Mouse (Mus musculus) gastrocnemius, adult 8-10 months (tissue): ENCODE measurements around the gene Cradd. TPM values are rescaled to one million over a fixed set of nuclear protein-coding genes. Genes with fewer than 3 reads are reported as not detected.
A peak's percentile ranks its signal among the peaks of the same experiment; 100 is the strongest.

Source experiments
- DNase-seq, 2 experiments: peaks; one replicate each; pipeline ENCODE4 v3.0.0; 2022; ENCODE audit warnings: low spot score in 2 of 2
- total RNA-seq, 4 experiments: library from RNA; stranded (reverse); gene quantifications; 2 replicates each; pipeline ENCODE4 v1.2.4; 2022

Cradd gene
- total RNA-seq, 4 experiments from 2014 or later = 6.7 to 18.0 (median 8.4) TPM

DNA sequence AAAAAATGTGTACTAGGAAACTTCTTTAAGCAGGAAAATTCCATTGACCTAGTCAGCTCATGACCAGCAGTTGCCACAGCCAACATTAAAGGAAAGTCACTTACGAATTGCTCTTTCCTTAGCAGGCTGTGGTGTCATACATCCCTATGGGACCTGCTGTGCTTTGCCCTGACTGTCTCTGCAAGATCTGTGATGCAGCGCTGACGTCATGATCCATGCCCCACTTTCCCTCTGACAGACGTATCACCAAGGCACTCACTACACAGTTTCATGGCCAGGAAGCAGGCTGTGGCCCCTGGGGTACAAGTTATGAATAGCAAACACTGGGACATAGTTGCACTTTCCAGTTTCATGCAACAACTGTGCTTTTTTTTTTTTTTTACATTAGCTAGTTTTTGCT, 113.8 kb downstream of the Cradd start:
- no peak for DNase-seq

DNA sequence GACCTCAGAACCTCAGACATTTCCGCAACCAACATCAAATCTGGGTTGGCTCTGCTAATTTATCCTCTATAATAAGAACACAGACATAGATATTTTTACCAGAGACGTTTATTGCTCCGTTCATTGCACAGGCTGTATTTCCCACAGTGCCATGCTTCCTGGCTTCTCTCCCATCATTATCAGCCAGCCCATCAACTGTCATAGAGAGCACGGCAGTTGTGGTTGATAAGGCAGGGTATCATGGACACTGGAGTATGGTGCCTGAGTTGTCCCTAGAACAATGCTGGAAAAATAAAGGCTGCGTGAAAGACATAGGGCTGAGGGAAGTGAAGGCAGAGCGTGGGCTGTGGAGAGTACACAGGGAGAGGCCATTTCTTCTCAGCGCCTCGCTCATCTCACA, 116.5 kb downstream of the Cradd start:
- DNase-seq = no peak

DNA sequence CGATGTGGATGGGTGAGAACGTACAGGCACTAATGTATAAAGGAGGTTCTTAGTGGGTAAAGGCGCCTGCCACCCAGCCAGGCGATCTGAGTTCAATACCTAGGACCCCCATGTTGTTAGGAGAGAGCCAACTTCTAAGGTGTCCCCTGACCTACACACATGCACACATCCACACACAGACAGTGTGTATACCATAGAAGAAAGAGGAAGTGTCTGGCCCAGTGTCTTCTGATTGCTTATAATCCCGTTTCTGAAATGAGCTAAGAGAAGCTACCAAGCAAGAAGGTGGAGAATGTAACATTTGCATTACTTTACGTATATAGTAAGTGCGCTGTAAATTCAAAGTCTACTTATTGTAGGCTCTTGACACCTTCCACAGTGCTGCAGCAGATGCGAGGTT, 122.4 kb downstream of the Cradd start:
- no peak for DNase-seq

DNA sequence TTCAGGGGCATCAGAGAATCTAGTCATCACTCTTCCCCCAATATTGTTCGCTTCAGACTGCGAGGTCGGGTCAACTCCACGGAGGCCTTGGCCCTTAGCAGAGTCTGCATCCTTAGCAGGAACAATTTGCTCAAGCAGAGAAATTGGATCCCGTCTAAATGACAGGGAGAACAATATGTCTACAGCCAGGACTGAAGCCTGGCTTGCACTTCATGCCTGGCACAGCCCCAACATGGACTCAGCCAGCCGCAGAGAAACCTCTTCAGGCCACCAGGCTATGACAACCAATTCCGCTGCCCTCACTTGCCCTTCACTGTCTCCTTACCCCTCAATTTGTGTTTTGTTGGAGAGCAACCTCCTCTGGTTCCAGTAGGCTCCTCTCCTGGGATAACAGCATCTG, 123.6 kb downstream of the Cradd start:
- peak; percentile 36 to 52 for DNase-seq

DNA sequence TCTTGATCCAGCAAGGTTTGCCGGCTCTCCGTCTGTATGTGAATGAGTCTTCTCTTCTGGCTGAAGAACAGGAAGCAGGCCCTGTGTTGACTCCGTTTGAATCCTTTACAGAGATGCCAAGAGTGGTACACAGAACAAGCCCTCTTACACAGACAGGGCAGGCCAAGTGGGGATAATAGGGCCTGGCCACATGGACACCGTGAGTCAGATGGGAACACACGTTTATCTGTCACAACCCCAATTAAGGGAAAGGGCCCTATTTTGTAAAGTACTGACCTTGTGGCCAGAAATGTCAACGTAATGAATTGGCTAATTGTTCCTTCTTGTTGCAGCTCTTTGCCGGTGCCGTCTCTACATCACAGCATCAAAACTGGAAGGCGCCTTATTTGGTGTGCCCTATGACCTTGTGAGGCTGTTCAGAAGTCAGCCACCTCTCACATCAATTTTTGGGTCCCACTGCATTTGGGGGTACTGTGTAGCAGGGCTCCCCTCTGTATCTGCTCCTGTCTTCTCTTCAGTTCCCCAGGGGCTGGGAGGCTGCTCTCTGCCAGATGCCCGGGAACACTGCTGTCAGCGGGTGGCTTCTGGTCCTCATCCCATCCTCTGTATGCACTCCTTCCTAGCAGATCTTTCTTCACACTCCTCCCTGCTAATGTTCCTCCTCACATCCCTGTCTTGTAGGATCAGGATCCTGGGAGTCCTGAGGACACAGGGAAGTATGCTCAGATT, 124.2 kb downstream of the Cradd start:
- no peak for DNase-seq

DNA sequence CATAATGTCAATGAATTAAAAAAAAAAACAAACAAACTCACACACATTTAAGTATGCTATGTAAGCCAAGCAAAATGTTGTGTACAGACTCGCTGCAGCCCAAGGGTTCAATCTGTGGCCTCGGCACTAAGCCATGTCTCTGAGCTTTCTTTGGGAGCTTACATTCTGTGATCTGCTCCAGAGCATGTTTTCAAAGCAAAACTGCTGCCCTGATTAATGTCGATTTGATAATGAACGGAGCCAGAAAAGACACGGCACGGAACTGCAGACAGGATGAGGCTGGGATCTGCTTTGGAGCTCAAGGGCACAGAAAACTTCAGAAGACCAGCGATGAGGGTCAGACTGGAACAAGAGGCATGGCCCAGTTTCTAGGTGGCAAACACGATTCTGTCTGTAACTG, 126.6 kb downstream of the Cradd start:
- DNase-seq = no peak

DNA sequence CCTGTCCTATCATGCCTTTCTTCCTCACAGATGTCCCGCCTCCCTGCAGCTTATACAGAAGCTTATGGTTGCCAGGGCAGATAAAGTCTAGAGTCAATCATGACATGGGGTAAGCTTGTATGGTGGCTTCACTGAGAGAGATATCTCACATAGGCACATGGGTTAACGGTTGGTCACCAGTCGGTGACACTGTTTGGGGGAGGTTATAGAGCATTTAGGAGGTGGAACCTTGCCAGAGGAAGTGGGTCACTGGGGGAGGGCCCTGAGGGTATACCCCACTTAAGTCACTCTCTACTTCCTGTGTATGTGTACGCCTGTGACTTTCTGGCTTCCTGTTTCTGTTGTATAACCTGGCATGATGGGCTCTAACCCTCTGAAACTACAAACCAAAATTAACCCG, 128.2 kb downstream of the Cradd start:
- no peak for DNase-seq

DNA sequence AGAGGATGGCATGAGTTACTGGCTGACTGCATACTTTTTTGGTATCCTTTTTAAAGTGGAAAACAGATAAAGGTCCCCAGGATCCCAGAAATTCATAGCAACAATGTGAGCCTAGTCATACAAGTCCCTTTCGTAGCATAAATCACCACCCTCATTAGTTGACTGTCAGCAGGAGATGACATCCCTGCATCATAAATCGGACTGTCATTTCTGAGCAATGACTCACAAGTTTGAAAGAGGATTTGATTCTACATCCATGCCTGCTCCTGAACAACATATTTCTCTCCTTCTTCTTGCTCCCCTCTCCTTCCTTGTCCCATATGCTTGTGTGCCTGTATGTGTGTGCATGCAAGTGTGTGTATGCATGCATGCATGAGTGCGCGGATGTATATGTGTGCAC, 129.2 kb downstream of the Cradd start:
- DNase-seq = no peak

DNA sequence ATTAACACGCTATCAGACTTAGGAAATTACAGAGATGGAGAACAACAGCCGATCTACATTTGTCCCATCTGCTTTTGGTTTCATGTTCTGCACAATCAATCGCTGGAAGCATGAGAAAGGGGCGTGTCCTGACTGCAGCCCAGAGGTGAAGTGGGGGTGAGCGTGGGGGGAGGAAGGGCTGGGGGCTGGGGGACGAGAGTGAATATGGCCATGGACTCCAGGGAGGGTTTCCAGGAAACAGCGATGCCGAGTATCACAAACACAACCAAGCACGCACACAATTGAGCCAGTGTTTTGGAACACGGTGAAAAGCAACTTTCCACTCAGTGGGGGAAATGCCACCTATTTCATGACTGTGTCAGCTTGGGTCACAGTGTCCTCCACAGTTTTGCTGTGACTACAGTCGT, 130.1 kb downstream of the Cradd start:
- no peak for DNase-seq

DNA sequence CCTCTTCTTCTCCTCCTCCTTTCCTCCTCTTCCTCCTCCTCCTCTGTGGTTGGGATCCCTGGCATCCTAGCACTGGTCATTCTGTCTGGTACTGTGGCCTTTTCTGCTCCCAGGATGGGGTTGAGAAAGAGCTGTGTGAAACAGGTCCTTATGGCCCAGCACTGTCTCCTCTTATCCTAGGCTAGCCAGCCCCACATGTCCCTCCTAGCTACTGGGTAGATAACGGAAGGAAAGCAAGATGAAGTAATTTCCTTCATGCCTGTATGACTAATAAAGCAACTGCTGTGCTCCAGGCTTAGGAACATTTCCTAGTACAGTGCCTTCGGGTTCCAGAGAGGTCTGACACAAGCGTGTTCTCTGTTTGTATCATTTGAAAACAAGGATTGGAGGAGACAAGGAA, 132.1 kb downstream of the Cradd start:
- no peak for DNase-seq

DNA sequence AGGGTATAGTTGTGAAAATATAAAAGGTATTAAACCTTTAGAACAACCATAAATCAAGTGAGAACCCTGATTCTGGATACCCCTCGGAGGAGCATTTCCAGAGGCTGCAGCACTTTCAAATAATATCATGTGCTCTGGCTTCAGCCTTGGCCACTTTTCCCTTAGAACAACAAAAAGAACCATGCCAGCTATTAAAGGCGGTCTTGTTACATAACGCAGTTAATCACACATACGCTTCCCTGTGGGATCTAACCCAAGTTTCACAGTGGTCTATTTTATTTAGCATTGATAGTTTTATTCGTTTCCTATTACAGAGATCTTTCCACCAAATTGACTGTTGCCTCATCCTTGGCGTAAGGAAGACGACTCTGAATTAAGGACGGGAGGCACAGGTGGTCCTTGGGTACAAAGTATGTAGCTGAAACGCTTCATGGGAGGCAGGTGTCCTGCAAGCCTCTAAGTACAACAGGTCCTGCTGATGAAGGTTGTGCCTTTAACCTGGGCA, 132.7 kb downstream of the Cradd start:
- DNase-seq = no peak

DNA sequence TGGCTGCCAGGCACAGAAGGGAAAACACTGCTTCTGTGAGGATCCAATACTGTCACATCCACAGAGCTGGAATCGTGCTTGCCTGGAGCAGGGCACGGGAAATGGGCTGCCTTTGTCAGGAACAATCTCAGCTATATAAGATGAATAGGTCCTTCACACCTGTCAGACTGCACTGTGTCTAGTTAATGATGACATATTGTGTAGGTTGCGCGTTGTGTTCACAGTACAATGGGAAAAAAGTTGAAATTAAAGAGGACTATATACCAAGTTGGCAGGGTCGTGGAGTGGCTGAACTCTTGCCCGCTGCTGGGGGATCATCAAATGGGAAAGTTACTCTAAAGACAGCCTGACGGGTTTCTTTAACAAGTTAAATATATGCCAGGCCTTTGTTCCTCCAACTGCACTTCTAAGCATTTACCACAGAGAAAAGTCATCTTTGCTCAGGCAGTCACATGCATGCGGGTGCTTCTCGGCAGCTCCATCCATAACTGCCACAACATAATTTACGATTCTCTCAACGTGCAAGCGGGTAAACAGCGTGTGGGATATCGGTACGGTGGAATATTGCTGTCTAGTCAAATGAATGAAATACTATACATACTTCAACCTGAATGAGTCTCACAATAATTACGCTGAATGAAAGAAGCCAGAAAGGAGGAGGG, 134.3 kb downstream of the Cradd start:
- no peak for DNase-seq

DNA sequence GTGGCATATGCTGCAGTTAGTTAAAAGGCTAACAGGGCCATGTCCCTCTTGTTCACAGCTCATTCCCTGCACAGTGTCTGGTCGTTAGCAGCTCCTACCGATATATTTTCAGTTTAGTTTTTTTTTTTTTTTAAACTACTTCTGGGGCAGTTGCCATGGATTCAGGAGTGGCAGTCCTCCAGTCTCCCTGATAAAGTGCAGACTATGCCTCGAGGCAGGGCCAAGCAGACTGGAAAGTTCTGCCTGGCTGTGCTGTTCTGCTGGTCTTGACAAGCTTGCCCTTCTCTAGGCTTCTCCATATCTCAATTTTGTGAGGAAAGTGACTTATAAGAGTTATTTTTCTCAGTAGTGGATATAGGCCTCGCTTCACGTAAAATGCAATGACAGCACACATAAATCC, 139.7 kb downstream of the Cradd start:
- no peak for DNase-seq

DNA sequence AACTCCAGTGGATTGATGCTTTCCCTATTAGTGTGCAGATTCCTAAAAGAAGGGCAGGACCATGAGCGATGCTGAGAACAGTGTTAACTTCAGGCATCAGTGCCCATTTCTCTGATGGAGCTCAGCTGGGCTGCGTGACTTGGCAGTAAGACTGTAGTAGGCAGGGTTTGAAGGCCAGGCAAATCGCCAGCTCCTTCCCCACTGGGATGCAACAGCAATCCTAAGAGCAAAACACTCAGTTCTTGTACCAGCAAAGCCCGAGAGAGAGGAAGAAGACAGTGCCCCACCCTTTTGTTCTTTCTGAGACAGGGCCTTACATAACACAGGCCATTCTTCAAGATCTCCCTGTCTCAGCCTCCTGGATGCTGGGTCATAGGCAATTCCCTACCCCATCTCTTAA, 140.9 kb downstream of the Cradd start:
- DNase-seq = peak; percentile 63 to 78

DNA sequence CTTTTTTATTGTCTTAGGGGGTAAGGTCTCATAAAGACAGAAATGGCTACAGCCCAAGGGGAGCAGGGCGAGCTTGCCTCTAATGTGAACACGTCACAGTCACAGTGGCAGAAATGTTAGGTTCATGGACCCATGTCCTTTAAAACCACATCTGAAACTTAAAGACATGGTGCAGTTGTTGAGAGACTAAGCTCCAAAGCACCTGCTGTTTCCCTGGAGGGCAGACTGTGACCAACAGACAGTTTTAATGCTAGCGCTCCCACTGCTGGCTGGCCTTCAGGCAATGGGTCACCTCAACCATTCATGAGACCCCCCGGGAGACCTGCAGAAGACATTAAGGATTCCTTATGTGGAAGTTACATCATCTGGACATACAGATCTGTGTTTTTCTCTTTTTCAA, 141.5 kb downstream of the Cradd start:
- DNase-seq = no peak

DNA sequence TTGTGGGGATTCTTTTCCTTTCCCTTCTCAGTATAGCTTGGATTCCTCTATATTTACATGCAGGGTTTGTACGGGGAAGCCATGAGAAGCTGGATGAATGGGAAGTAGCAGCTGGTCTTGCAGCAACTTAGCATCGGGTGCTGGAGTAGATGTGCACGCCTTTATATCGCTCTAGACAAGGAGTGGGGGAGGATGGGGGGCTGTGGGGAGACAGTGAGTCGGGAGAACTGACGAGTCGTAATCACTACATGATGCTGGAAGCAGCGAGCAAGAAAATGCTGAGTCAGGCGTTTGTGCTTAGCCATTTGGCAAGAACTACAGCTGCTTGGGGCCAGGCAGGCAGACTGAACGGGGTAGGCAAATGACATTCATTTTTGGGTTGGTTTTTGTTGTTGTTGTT, 142.4 kb downstream of the Cradd start:
- no peak for DNase-seq

DNA sequence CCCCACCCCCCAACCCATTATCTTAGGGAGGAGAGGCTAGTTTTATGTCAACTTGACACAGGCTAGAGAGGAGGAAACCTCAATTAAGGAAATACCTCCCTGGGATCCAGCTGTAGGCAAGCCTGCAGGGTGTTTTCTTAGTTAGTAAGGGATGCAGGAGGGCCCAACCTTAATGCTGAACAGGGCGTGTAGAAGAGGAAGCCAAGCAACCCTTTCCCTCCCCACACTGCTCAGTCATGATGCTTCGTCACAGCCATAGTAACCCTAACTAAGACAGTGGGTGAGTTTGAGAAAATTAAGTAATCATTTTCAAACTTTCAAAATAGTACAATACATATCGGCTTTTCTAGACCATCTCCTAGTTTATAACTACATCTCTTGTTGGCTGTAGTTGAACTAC, 143.0 kb downstream of the Cradd start:
- no peak for DNase-seq

DNA sequence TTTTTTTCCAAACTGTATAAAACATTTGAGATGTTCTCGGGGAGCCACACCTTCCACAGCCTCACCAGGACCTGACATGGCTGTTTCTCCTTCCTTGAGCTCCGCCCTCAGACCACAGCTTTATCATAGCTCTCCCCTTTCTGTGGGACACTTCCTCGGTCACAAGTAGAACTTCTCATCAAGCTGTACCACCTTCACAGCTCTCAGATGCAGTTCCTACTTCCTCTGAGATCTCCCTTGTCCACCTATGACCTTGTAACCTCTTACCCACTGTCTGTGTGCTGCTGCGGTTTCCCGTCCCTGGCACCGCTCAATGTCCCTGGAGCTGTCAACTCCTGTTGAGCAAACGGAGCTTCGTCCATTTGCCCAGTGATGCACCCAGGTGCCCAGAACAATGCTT, 143.8 kb downstream of the Cradd start:
- no peak for DNase-seq

DNA sequence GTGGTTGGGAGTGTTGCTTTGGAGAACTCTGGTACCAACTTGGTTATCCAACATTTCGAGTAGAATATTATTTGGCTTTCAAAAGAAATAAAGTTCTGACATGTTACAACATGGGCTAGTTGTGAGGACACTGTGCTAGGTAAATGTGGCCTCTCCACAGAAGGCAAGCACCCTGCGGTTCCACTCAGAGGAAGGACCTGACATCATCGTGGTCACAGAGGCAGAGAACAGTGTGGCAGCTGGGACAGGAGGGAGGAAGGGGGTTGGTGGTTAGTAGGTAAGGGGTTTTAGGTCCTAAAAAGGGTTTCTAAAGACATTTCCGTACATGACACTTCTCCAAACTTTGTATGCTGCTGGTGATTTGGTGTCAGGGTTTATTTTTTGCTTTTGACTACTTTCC, 145.1 kb downstream of the Cradd start:
- DNase-seq = no peak

DNA sequence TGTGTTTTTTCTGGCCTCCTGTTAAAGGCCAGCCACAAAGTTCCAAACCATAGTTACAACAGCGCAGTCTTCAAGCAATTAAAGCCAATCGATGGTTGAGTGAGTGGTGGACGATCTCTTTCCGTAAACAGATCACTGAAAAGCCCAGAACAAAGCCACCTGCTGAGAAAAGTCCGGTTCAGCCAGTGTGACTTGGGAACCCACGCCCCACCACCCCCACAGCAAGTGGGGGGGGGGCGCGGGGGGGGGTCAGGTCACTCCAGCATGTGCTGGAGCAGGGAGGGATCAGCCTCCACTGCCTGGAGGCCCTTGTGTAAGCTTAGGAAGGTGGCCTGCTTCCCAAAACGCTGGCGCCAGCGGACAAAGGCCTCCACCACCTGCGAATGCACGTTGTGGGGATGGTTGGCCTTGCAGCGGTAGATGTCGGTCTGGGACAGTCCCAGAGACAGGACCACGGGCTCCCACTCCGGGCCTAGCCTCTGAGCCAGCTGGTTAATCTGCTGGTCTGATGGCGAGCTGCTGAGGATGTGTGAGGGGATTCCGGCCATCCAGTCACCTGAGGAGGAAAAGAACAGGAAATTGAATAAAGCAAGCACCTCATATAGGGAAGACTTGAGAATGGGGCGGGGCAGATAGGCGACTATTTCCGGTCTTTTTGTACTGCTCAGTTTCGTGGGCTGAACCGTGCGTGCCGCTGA, 148.4 kb downstream of the Cradd start:
- DNase-seq = no peak

DNA sequence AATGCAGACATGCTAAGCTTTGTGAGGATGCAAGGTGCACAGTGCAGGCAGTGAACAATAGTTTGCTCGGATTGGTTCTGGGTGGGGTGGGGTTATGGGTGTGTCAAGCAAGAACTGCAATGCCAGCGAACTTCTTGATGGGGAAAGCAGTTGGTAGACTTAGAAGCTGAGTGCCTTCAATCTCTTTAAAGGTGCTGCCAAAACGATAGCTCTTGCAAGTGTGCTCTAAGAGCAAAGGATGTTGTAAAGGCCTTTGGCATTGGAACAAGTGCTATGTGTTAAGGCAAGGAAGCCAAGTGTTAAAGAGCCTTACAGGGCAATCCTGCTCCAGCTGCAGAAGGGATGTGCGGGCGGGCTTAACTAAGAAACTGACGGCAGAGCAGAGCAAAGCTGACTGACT, 149.7 kb downstream of the Cradd start:
- DNase-seq = no peak

DNA sequence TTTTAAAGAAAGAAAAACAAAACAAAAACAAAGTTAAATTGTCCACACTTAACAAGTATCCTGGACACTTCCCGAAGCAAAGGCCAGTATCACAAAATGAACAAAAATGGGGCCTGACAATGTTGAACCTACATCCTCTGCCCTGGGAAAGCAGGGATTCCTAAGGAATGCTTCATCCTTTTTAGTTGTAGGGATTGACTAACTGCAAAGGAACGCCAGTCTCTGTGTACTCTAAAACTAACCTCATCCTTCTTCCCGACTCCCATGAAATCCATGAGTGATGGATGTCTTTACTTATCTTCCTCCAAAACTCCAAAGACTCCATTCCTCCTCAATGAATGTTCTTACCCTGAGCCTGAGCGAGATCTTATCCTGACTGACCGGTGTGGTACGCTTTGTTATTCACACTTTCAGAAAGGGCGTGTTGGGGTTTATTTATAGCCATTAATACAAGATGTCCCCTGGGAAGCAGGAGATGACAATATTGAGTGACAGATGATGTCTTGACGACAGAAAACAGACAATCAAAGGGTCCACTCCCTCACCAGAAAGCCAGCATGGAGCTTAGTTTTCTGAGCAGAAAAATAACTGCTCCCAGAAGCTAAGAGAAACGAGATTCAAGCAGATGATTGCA, 153.1 kb downstream of the Cradd start:
- no peak for DNase-seq
